Mouse (Mus musculus) bone marrow macrophage, adult 2 months (primary cell): Measurements from ENCODE around the gene Txnrd1. TPM values are rescaled to one million over a fixed set of nuclear protein-coding genes. Genes with fewer than 3 reads are reported as not detected.

Experiments used
- H3K27ac ChIP-seq: 2 replicates; pipeline ENCODE4 v1.5.1; 2012; ENCODE audit warnings: low read depth, low read length; ENCODE audit not compliant: insufficient read depth
- H3K4me1 ChIP-seq: 2 replicates; pipeline ENCODE4 v1.6.1; 2012; ENCODE audit warnings: low read length; ENCODE audit not compliant: control insufficient read depth, insufficient read depth
- H3K4me3 ChIP-seq: 2 replicates; pipeline ENCODE4 v1.5.1; 2012; ENCODE audit warnings: mild to moderate bottlenecking, low read length, moderate library complexity; ENCODE audit not compliant: insufficient read depth
- CTCF ChIP-seq: IDR thresholded peaks from 2 replicates; pipeline ENCODE4 v1.5.1; 2012; ENCODE audit warnings: low read depth, mild to moderate bottlenecking, low read length, moderate library complexity
- POLR2A ChIP-seq: IDR thresholded peaks from 2 replicates; pipeline ENCODE4 v1.6.1; 2012; ENCODE audit warnings: mild to moderate bottlenecking, low read depth, low read length, borderline replicate concordance
- polyA plus RNA-seq: library from polyadenylated mRNA; stranded (reverse); fragments of >200 nt; gene quantifications from 2 replicates; pipeline ENCODE4 v1.2.4, GENCODE M21; 2012; ENCODE audit not compliant: missing spikeins, insufficient read depth, insufficient read length

Gene Txnrd1
- polyA plus RNA-seq, 1 experiment, result 88.9 TPM

DNA sequence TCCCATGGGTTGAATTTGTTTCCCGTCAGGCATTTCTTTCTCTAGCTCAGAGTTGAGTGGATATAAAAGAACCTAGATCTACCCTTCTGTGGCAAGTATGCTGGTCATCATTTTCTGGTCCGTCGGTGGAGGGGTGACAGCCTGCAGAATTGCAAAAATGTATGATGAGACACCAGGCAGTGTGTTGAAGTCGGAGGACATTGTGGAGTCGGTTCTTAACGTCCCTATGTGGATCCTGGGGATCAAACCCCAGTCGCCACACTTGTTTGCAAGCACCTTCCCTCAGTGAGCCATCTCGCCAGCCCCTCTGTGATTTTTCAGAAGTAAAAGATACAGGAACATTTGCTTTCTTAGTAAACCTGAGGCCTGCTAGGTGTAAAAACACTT is 27.2 kb downstream of the Txnrd1 start:
- peaks cover 32% of the 10 kb centered on the region for H3K4me1 ChIP-seq
- TF ChIP-seq CTCF (no peak), POLR2A (no peak)
- peak overlapping the region; percentile 88 for H3K27ac ChIP-seq
- H3K4me3 ChIP-seq, result peak overlapping the region; percentile 65

DNA sequence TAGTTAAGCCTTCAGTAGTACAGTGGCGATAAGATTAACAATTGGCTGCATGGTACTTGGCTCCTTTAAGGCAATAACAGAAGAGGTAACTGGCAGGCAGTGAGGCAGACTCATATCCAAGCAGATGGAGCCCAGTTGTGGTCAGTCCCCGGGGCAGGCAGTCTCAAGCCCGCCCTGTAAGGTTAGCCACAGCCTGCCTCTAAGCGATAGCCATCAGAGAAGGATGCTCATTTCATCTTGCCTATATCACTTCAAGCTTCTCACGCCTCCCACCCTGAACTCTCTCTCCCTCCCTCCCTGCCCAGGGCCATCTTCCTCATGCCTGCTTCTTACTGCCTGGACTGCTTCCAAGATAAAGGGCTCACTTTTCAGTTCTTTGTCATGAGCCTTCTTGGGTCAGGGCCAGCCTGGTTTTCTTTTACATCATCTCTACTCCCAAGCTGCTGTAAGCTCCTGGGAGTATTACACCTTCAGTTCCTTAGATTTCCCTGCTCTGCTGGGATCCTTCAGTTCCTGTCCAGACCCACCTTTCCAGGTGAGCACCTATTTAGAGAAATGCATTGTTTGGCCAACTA is 29.4 kb downstream of the Txnrd1 start:
- Histone ChIP-seq H3K27ac (no peak overlapping the region), H3K4me1 (peaks cover 44% of the 10 kb centered on the region), H3K4me3 (no peak overlapping the region)
- TF ChIP-seq POLR2A, result no peak
- no peak for TF ChIP-seq CTCF

DNA sequence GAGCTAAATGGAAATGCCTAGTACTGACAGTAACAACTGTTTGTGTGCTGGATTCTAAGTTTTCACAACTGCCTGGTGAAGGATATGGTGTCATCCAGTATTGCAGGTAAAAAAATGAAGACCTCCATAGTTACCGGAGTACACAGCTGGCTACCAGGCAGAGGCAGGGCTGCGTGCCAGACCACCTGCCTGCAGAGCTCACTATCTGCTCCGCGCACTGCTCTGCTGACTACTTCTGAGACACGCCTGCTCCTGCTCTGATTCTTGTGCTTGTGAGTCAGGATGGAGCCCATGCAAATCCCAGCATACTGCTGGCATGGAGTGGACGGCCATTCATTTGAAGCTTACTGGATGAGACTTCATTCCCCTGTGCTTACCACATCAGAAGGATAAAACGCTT is 30.1 kb downstream of the Txnrd1 start:
- peaks cover 48% of the 10 kb centered on the region for H3K4me1 ChIP-seq

DNA sequence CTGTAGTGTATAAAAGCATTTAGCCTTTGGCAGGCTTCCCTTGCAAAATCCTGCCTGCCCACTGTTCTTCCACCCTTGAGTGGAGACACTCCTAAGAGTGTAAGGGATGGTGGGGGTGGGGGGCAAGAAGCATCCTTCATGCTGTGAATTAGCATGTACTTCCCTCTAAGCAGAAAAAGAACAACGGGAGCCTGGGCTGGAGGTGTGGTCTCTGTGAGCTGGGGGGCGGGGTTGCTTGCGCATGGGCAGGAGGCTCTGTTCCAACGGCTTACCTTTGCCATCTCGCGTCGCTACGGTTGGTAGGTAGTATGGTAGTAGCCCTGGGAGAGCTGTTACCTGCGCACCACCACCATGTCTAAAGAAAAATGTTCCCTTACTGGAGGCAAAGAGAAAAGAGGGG is 32.6 kb downstream of the Txnrd1 start, which contains the start of gene Eid3:
TSS of gene Eid3 (plus strand) at position 271 of the 400 bp plus-strand sequence.
- no peak within 1 kb of the TSS for H3K27ac ChIP-seq
- H3K4me1 ChIP-seq, result peaks cover 47% of the 10 kb centered on the region

More for the DNA sequence above, 30.1 kb downstream of the Txnrd1 start:
- Histone ChIP-seq H3K27ac (no peak overlapping the region), H3K4me3 (no peak overlapping the region)
- TF ChIP-seq POLR2A, result no peak
- TF ChIP-seq CTCF, result no peak

DNA sequence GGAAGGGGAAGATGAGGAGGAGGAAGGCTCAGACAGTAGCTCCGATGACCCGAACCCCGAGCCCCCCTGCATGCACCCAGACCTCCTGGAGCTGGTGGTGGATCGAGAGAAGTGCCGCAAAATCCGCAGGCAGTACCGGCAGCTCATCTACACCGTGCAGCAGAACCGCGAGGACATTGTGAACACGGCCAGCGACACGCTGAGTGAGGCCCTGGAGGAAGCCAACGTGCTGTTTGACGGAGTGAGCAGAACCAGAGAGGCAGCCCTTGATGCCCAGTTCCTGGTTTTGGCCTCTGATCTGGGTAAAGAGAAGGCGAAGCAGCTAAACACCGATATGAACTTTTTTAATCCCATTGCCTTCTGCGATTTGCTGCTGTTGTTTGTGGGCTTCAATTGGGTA is 33.1 kb downstream of the Txnrd1 start:
- no peak overlapping the region for H3K4me3 ChIP-seq
- no peak for TF ChIP-seq CTCF
- TF ChIP-seq POLR2A, result no peak
- H3K27ac ChIP-seq, result no peak overlapping the region
- peaks cover 44% of the 10 kb centered on the region for H3K4me1 ChIP-seq

More for the DNA sequence above, 32.6 kb downstream of the Txnrd1 start, which contains the start of gene Eid3:
- no peak for TF ChIP-seq POLR2A
- TF ChIP-seq CTCF, result no peak
- no peak within 1 kb of the TSS for H3K4me3 ChIP-seq

DNA sequence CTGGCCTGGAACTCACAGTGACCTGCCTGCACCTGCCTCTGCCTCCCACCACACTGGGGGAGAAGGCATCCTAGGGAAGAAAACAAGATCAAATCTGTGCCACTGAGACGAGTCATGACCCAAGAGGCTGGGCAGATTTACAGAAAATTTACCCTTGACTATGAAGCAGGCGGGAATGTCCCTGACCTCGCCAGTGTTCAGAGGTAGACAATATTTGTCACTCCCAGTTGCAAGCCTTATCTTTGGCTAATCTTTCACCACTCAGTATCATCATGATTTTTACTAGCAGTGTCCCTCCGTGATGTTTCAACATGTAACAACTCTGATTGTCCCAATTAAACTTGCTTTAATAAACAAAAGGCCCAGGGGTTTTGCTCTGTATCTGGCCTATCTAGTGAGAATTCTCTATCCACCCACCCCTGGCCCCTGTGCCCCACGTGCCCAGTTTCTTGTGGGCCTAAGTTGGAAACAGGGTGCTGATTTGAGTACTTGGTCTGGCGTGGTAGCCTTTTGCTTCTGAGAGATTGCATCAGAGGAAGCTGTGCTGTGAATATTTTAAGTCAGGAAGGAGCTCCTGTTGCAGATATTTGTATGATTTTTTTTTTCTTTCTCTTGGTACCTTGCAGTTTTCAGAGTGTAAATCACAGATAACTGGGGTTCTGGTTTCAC is 34.8 kb downstream of the Txnrd1 start:
- TF ChIP-seq POLR2A, result no peak
- TF ChIP-seq CTCF, result no peak
- no peak overlapping the region for H3K27ac ChIP-seq

DNA sequence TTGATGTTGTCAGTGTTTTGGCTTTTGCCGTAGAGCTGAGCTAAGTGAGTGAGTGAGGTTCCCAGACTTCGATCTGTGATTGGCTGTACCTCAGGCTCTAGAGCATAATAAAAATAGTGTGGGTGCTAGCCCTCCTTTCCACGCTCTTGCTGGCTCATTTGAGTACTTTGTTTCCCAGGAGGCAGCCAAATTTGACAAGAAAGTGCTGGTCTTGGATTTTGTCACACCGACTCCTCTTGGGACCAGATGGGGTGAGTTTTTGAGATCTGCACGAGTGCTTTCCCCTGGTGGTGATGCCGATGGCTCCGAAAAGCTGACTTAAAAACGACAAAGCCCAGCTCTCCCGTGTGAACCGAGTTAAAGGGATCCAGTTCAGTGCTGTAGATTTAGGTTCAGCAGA is 41.7 kb downstream of the Txnrd1 start:
- H3K4me3 ChIP-seq, result no peak overlapping the region
- TF ChIP-seq CTCF (no peak), POLR2A (no peak)
- H3K27ac ChIP-seq, result no peak overlapping the region
- no peaks in the 10 kb centered on the region for H3K4me1 ChIP-seq

More for the DNA sequence above, 34.8 kb downstream of the Txnrd1 start:
- peaks cover 35% of the 10 kb centered on the region for H3K4me1 ChIP-seq
- H3K4me3 ChIP-seq, result no peak overlapping the region

DNA sequence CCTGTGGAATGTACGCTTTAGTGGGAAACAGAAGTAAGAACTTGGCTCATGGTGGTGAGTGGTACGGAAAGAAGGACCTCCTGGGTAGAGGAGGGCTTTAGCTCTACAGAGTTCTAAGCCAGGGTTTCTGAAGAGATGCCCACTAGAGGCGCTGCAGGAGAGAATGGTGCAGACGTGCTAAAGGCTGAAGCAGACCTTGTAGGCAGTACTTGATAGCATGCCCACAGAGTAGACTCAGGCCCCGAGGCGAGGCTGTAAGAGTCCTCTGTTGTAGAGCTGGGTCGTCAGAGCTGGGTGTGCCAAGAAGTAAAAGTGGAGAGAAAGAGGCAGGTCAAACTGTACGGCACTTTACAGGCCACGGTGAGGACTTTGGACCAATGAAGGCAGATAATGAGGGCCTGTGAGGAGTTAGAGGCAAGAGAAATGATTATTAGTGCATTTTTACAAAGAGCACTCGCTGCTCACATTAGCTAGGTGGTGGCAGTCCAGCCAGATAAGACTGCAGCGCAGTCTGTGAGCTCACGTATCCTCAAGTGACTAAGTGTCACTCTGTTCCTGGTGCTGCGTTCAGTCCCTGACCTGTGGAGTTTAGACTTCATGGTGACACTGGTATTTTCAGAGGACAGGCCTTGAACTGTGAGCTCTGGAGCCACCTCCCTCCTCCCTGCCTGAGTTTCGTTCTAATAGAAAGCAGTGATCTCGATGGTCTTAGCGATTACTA is 42.5 kb downstream of the Txnrd1 start:
- Histone ChIP-seq H3K4me3 (no peak overlapping the region), H3K27ac (no peak overlapping the region), H3K4me1 (no peaks in the 10 kb centered on the region)
- TF ChIP-seq POLR2A (no peak), CTCF (no peak)

DNA sequence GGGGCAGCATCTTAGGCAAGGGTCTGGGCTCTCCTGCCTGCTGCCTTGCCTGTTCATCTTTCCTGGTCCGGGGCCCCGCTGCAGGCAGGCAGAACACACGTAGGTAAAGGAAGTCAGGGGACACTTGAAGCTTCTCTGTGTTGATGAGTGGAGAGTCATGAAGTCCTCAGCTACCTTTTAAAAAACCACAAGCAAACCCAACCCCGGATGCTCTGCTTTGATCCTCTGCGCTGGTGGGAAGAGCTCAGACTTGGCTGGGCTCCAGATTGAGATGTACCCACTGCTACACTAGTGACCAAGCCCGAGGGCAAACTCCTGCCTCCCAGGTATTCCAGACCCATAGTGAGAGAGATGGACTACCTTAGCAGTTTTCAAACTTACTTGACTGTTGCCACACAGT is 53.6 kb downstream of the Txnrd1 start:
- Histone ChIP-seq H3K27ac (no peak overlapping the region), H3K4me3 (no peak overlapping the region), H3K4me1 (no peaks in the 10 kb centered on the region)
- TF ChIP-seq CTCF (no peak), POLR2A (no peak)

DNA sequence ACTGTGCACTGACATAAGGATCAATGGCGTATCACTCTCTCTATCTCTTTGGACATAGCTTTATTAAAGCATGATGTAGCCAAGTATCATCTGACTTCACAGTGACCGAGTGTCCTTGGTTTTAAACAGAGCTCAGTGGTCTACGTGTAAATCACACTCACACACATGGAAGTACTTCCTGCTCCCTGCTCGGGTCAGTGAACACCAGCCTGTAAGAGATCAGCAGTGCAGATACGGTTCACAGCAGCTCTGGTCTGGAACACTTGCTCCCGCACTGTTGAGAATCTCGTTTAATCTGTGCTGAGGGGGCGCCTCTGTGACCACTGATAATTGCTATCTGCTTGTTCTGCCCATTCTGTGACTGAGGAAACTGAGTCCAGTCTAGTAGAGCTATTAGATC is 54.8 kb downstream of the Txnrd1 start:
- TF ChIP-seq CTCF (no peak), POLR2A (no peak)
- H3K4me3 ChIP-seq, result no peak overlapping the region
- H3K27ac ChIP-seq, result no peak overlapping the region
- H3K4me1 ChIP-seq, result no peaks in the 10 kb centered on the region
